Mouse (Mus musculus) CH12.LX (cell line): ENCODE measurements around the gene Apobec4. TPM values are rescaled to one million over a fixed set of nuclear protein-coding genes. Genes with fewer than 3 reads are reported as not detected.

Source experiments
- DNase-seq: peaks from one replicate; pipeline ENCODE4 v3.0.0-alpha.2; 2013; ENCODE audit errors: extremely low read depth
- H3K27ac ChIP-seq: 2 replicates; pipeline ENCODE4 v1.5.1; 2012; ENCODE audit warnings: low read depth, mild to moderate bottlenecking, control low read depth, moderate library complexity; ENCODE audit not compliant: insufficient read depth
- H3K27me3 ChIP-seq: replicated peaks from 2 replicates; pipeline ENCODE3; 2012; ENCODE audit warnings: inconsistent platforms
- H3K36me3 ChIP-seq, 2 experiments: replicated peaks in 1 of 2; 2 replicates each; pipeline versions ENCODE3 to v1.6.1; 2012; ENCODE audit warnings: inconsistent platforms in 1 of 2, low read length in 1 of 2, mild to moderate bottlenecking in 1 of 2, mixed read lengths in 1 of 2, moderate library complexity in 1 of 2; ENCODE audit not compliant: control insufficient read depth in 1 of 2, insufficient read depth in 1 of 2
- H3K4me1 ChIP-seq, 2 experiments: 2 replicates each; pipeline ENCODE4 v1.6.1; 2012; ENCODE audit warnings: inconsistent platforms in 1 of 2, moderate library complexity in 1 of 2; ENCODE audit not compliant: insufficient read depth in 2 of 2, control insufficient read depth in 1 of 2
- H3K4me2 ChIP-seq: 2 replicates; pipeline ENCODE4 v1.6.1; 2012; ENCODE audit warnings: low read depth, mild to moderate bottlenecking, control low read depth; ENCODE audit not compliant: poor library complexity, insufficient read depth, severe bottlenecking
- H3K4me3 ChIP-seq, 3 experiments: fragments of 150-350 bp in 1 of 3; sonication (generic) in 1 of 3; replicated peaks in 1 of 3; 2 replicates each; pipeline versions ENCODE3 to v1.5.1; 2011 to 2012; ENCODE audit warnings: low read depth in 2 of 3, low read length in 2 of 3, mild to moderate bottlenecking in 2 of 3, moderate library complexity in 2 of 3, control low read depth in 1 of 3, improper control_type of control experiment in 1 of 3, inconsistent platforms in 1 of 3, mixed read lengths in 1 of 3; ENCODE audit not compliant: poor library complexity in 1 of 3
- H3K79me2 ChIP-seq: replicated peaks from 2 replicates; pipeline ENCODE4 v1.6.1; 2012; ENCODE audit warnings: mild to moderate bottlenecking, moderate library complexity; ENCODE audit not compliant: control insufficient read depth, poor library complexity, insufficient read depth, severe bottlenecking; ENCODE audit errors: extremely low read depth
- H3K9ac ChIP-seq: 2 replicates; pipeline ENCODE4 v1.6.1; 2012; ENCODE audit warnings: low read depth, mild to moderate bottlenecking, control low read depth, moderate library complexity; ENCODE audit not compliant: insufficient read depth
- H3K9me3 ChIP-seq: replicated peaks from 2 replicates; pipeline ENCODE3; 2012; ENCODE audit warnings: low read length, inconsistent platforms, mixed read lengths
- CHD1 ChIP-seq: IDR thresholded peaks from 2 replicates; pipeline ENCODE4 v1.6.1; 2012; ENCODE audit warnings: low read depth, low read length, improper control_type of control experiment, inconsistent platforms
- CHD2 ChIP-seq: IDR thresholded peaks from 2 replicates; pipeline ENCODE4 v1.6.1; 2011; ENCODE audit warnings: low read length, improper control_type of control experiment
- CTCF ChIP-seq, 2 experiments: IDR thresholded peaks in 1 of 2; conservative IDR thresholded peaks in 1 of 2; 2 replicates each; pipeline ENCODE4 v1.5.1; 2011 to 2012; ENCODE audit warnings: low read depth in 2 of 2, low read length in 2 of 2, improper control_type of control experiment in 1 of 2, inconsistent platforms in 1 of 2, mild to moderate bottlenecking in 1 of 2, moderate library complexity in 1 of 2
- EP300 ChIP-seq: IDR thresholded peaks from 2 replicates; pipeline ENCODE4 v1.6.1; 2011; ENCODE audit warnings: low read length, improper control_type of control experiment
- IRF4 ChIP-seq: IDR thresholded peaks from 2 replicates; pipeline ENCODE4 v1.6.1; 2014; ENCODE audit warnings: low read depth, mild to moderate bottlenecking, inconsistent platforms, low read length, improper control_type of control experiment
- JUND ChIP-seq: conservative IDR thresholded peaks from 2 replicates; pipeline ENCODE4 v1.6.1; 2011; ENCODE audit warnings: low read depth, low read length, improper control_type of control experiment
- KAT2A ChIP-seq: IDR thresholded peaks from 2 replicates; pipeline ENCODE4 v1.6.1; 2012; ENCODE audit warnings: low read length, improper control_type of control experiment, inconsistent platforms; ENCODE audit not compliant: insufficient replicate concordance
- MAX ChIP-seq: IDR thresholded peaks from 2 replicates; pipeline ENCODE4 v1.6.1; 2011; ENCODE audit warnings: low read length, improper control_type of control experiment
- MEF2A ChIP-seq: IDR thresholded peaks from 2 replicates; pipeline ENCODE4 v1.6.1; 2014; ENCODE audit warnings: low read depth, mild to moderate bottlenecking, inconsistent platforms, low read length, improper control_type of control experiment, borderline replicate concordance
- MXI1 ChIP-seq: IDR thresholded peaks from 2 replicates; pipeline ENCODE4 v1.6.1; 2011; ENCODE audit warnings: mild to moderate bottlenecking, low read depth, low read length, improper control_type of control experiment
- MYC ChIP-seq: IDR thresholded peaks from 2 replicates; pipeline ENCODE4 v1.6.1; 2011; ENCODE audit warnings: low read depth, mild to moderate bottlenecking, improper control_type of control experiment, low read length
- POLR2A ChIP-seq: IDR thresholded peaks from 2 replicates; pipeline ENCODE4 v1.6.1; 2011; ENCODE audit warnings: low read depth, mild to moderate bottlenecking, improper control_type of control experiment, low read length
- POLR2AphosphoS2 ChIP-seq: IDR thresholded peaks from 2 replicates; pipeline ENCODE4 v1.6.1; 2011; ENCODE audit warnings: low read depth, low read length, improper control_type of control experiment
- RCOR1 ChIP-seq: conservative IDR thresholded peaks from 2 replicates; pipeline ENCODE4 v1.6.1; 2012; ENCODE audit warnings: low read depth, mild to moderate bottlenecking, inconsistent platforms, low read length, improper control_type of control experiment
- SIN3A ChIP-seq: IDR thresholded peaks from 2 replicates; pipeline ENCODE4 v1.6.1; 2012; ENCODE audit warnings: low read length, improper control_type of control experiment, inconsistent platforms
- SMC3 ChIP-seq: IDR thresholded peaks from 2 replicates; pipeline ENCODE4 v1.6.1; 2011; ENCODE audit warnings: low read depth, low read length, improper control_type of control experiment
- TCF12 ChIP-seq: IDR thresholded peaks from 2 replicates; pipeline ENCODE4 v1.6.1; 2014; ENCODE audit warnings: low read depth, mild to moderate bottlenecking, inconsistent platforms, low read length, improper control_type of control experiment
- USF1 ChIP-seq: IDR thresholded peaks from 2 replicates; pipeline ENCODE4 v1.6.1; 2014; ENCODE audit warnings: low read depth, mild to moderate bottlenecking, inconsistent platforms, low read length, improper control_type of control experiment
- ZNF384 ChIP-seq: IDR thresholded peaks from 2 replicates; pipeline ENCODE4 v1.6.1; 2012; ENCODE audit warnings: low read depth, low read length, improper control_type of control experiment, inconsistent platforms
- dilution Hi-C: fragments of 300-500 bp; cut with MboI; formaldehyde crosslinking; loops from 2 replicates; pipeline ENCODE4 v1.14.3; 2020; ENCODE audit warnings: low sequenced_read_pairs; ENCODE audit not compliant: extremely low pct_unique_long_range_greater_than_20kb, extremely low pct_ligation_motif_present
- in situ Hi-C: fragments of 300-500 bp; cut with MboI; formaldehyde crosslinking; loops from 3 replicates; pipeline ENCODE4 v1.14.3; 2019; ENCODE audit warnings: low sequenced_read_pairs, low pct_ligation_motif_present, low pct_unique_long_range_greater_than_20kb, mixed read lengths
- polyA plus RNA-seq: library from polyadenylated mRNA; unstranded; fragments of >175 nt; gene quantifications from 2 replicates; pipeline ENCODE4 v1.2.1, GENCODE M21; 2012; ENCODE audit warnings: low read depth; ENCODE audit not compliant: insufficient read length
- total RNA-seq, 2 experiments: library from RNA; depleted of rRNA; stranded (reverse); fragments of 300-350 nt in 1 of 2; fragments of >200 nt in 1 of 2; gene quantifications; 2 replicates each; pipeline ENCODE4 v1.2.3; 2012 to 2014

Gene Apobec4
- total and polyA plus RNA-seq, 3 experiments = not detected

DNA sequence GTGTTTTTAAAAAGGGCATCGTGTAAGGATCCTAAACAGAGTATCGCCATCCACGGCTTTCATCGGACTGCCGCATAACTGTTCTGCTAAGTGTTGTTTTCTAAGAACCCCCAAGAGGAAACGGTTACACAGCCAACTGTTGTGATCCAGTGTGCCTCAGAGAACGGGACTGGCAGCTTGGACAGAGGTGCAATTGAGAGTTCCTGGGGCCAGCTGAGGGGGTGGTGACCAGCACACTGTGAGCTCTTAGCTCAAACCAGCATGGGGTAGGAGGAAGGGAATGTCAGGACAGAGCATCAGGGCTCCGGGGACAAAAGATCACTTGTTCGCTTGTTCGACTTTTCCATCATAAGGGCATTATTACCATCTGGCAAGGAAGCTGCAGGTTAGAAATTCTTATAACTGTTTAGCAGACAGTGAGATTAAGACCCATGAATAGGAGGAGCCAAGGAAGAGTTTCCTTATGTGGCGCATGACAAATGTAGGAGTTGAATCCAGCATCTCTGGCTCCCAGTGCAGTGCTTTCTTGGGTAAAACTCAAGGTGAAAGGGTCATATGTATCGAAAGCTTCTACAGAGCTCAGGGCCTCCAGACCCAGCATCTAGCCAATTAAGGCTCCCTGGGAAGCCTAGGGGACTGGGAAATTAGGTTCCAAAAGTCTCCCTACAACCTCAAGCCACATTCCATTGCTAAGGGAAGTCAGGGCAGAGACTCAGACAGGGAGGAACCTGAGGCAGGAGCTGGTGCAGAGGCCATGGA, 42.6 kb downstream of the Apobec4 start:
- Histone ChIP-seq H3K27ac (no peak overlapping the region), H3K4me3 (no peak overlapping the region), H3K27me3 (no peaks in the 10 kb centered on the region), H3K9ac (no peak overlapping the region), H3K4me1 (peaks cover 6 to 22% of the 10 kb centered on the region in 2 experiments; a peak in 3 of 4 replicates), H3K79me2 (no peaks in the 10 kb centered on the region), H3K4me2 (no peak overlapping the region), H3K9me3 (no peaks in the 10 kb centered on the region), H3K36me3 (no peaks in the 10 kb centered on the region)
- in situ Hi-C loops = loop anchor here (10.0 to 25.0 kb wide), 2 partner anchors 112 to 594 kb away; partner anchors contain the start of gene Smg7
- TF ChIP-seq RCOR1 (no peak), TCF12 (no peak), USF1 (no peak), POLR2AphosphoS2 (no peak), ZNF384 (no peak), MYC (no peak), KAT2A (no peak), MEF2A (no peak), CTCF (conservative IDR thresholded peaks at IDR 0.05 in 1 of 2, IDR thresholded peaks at IDR 0.05 in 1 of 2; ENCODE audit: low read depth in 2 of 2, low read length in 2 of 2) (no peak), JUND (no peak), SMC3 (no peak), MAX (no peak), MXI1 (no peak), POLR2A (no peak), IRF4 (no peak), CHD2 (no peak), CHD1 (no peak), EP300 (no peak)
- DNase-seq = no peak
- dilution Hi-C loops = no loop called here

DNA sequence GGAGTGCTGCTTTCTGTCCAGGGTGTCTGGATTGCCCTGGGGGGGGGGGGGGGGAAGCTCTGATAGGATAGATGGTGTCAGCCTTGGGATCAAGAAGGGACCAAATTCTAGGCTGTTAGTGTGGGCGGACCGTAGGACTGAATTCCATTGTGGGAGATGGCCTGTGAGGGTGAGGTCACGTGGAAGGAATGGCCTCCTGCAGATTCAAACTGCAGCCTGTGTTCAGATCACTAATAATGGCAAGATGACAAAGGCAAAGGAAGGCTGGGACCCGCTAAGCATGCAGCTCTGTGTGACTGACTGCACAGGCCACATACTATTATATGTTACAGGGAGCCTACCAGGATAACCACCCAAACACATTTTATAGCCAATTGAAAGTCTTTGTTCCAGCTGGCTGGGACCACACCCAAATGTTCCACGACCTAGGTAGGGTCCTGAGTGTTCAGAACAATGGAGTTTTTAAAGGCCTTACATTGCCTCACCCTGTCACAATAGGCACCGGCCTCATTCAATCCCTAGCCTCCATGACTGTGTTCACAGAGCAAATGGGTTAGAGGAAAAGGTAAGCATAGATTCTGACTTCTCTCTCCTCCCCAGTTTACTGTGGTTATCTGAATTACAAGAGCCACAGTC, 43.3 kb downstream of the Apobec4 start:
- in situ Hi-C loops = loop anchor here (10.0 to 25.0 kb wide), 2 partner anchors 111 to 594 kb away; partner anchors contain the start of gene Smg7
- Histone ChIP-seq H3K79me2 (no peaks in the 10 kb centered on the region), H3K27me3 (no peaks in the 10 kb centered on the region)
- TF ChIP-seq TCF12 = no peak
- TF ChIP-seq SIN3A = no peak
- TF ChIP-seq CHD1 = no peak
- TF ChIP-seq, all 38 proteins: peak for 0
- Histone ChIP-seq H3K4me2 (no peak overlapping the region), H3K36me3 (no peaks in the 10 kb centered on the region), H3K4me3 (no peak overlapping the region), H3K4me1 (peaks cover 8 to 29% of the 10 kb centered on the region in 2 experiments; a peak in 3 of 4 replicates), H3K9ac (no peak overlapping the region), H3K27ac (no peak overlapping the region), H3K9me3 (no peaks in the 10 kb centered on the region)
- no peak for DNase-seq
- dilution Hi-C loops = no loop called here
